Mouse (Mus musculus) spleen, adult 2 months (tissue): Measurements from ENCODE around the gene Cyp2s1. TPM values are rescaled to one million over a fixed set of nuclear protein-coding genes. Genes with fewer than 3 reads are reported as not detected.

Experiments used
- DNase-seq, 2 experiments: peaks; one replicate each; pipeline versions ENCODE4 v3.0.0 to v3.0.0-alpha.2; 2012 to 2021; ENCODE audit warnings: low spot score in 2 of 2, low read depth in 1 of 2
- H3K27ac ChIP-seq: fragments of 200-500 bp; 2 replicates; pipeline ENCODE4 v1.5.1; 2012; ENCODE audit warnings: low read length, inconsistent platforms; ENCODE audit not compliant: insufficient read depth
- H3K27me3 ChIP-seq: fragments of 200-500 bp; 2 replicates; pipeline ENCODE4 v1.6.1; 2012; ENCODE audit warnings: mild to moderate bottlenecking, moderate library complexity, low read length, inconsistent platforms; ENCODE audit not compliant: control insufficient read depth, insufficient read depth
- H3K36me3 ChIP-seq: fragments of 200-500 bp; 2 replicates; pipeline ENCODE4 v1.6.1; 2012; ENCODE audit warnings: mild to moderate bottlenecking, low read length, inconsistent platforms; ENCODE audit not compliant: control insufficient read depth, insufficient read depth
- H3K4me1 ChIP-seq: fragments of 200-500 bp; 2 replicates; pipeline ENCODE4 v1.6.1; 2011; ENCODE audit warnings: inconsistent platforms; ENCODE audit not compliant: control insufficient read depth, insufficient read depth, insufficient read length
- H3K4me3 ChIP-seq: fragments of 200-500 bp; 2 replicates; pipeline ENCODE4 v1.5.1; 2011; ENCODE audit warnings: mild to moderate bottlenecking, inconsistent platforms; ENCODE audit not compliant: insufficient read depth, insufficient read length; ENCODE audit errors: extremely low read depth
- CTCF ChIP-seq: fragments of 200-500 bp; IDR thresholded peaks from 2 replicates; pipeline ENCODE4 v1.5.1; 2011; ENCODE audit warnings: mild to moderate bottlenecking, inconsistent platforms; ENCODE audit not compliant: insufficient read depth, insufficient read length, insufficient replicate concordance; ENCODE audit errors: extremely low read depth
- POLR2A ChIP-seq: fragments of 200-500 bp; IDR thresholded peaks from 2 replicates; pipeline ENCODE4 v1.6.1; 2011; ENCODE audit warnings: low read depth, low read length, inconsistent platforms
- WGBS: fragments of 180-500 bp; shearing (Covaris S2); methylation state at CpG from one replicate; pipeline ENCODE4 v1.1.7; 2018; 5-methylcytosine and 5-hydroxymethylcytosine counted together
- polyA plus RNA-seq: library from polyadenylated mRNA; depleted of rRNA; stranded (reverse); fragments of >200 nt; gene quantifications from 2 replicates; pipeline ENCODE4 v1.2.3, GENCODE M21; 2012; rRNA removed

Gene Cyp2s1
- polyA plus RNA-seq, 1 experiment: 2.9 TPM

DNA sequence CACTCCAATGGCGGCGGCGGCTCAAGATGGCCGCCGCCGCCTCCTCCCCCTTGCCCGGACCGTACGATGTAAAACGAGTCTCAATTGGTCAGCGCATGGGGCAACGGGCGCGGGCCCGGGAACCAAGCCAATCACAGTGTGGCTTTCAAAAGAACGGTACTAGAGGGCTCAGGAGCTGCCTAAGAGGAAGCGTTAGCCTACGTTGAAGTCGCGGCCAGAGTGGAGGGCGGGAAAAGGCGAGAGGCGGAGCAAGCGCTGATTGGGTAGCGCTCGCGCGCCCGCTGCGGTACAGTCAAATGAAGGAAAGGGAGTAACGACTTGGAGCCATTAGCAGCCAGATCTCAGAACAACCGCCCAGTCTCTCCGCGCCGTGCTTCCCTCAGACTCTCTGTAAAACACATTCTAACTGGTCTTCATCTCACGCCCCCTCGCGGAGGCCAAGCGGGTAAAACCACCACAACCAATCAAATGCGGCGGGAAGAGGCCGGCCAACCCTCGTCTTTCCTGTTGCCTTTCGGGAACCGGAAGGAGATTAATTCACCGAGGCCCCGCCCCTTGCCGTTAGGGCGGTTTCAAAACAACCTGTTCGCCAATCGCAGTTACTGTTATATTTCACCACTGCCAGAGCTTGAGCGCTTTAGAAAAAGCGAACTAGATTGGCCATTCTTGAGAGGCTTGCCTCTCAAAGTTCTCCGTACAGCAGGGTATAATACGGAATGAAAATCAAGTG is 61.8 kb downstream of the Cyp2s1 start, which contains the start of gene Hnrnpul1:
Gene Hnrnpul1, minus strand, starts transcription at position 20 of the 730 bp plus-strand sequence.
- H3K4me1 ChIP-seq: peaks cover 15% of the 10 kb centered on the region; the same call in 1 of the 2 replicates
- under 1% methylated on average over 55 of the region's 55 CpGs for WGBS
- H3K4me3 ChIP-seq: peak within 1 kb of the TSS; percentile 68
- peak; percentile 97 to 99 for DNase-seq
- H3K27ac ChIP-seq: peak within 1 kb of the TSS; percentile 95
- no peaks in the 10 kb centered on the region for H3K27me3 ChIP-seq
- peaks cover 5% of the 10 kb centered on the region for H3K36me3 ChIP-seq
- TF ChIP-seq POLR2A: no peak; the same call in 1 of the 2 replicates
- no peak for TF ChIP-seq CTCF

DNA sequence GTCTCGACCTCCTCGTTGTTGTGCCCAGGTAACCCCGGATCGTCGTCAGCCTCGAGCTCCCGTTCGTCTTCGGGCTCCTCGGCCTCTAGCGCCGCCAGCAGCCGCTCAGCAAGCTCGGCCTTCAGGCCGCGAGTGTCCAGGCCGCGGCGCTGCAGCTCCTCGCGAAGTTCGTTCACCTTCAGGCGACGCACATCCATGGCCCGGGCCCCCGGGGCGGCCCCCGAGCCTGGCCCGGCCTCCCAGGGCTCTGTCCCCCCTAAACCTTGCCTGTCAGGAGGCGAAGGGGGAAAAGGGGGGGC is 62.3 kb downstream of the Cyp2s1 start:
- Histone ChIP-seq H3K4me3 (peak overlapping the region; percentile 68), H3K4me1 (peaks cover 15% of the 10 kb centered on the region; the same call in 1 of the 2 replicates), H3K27ac (peak overlapping the region; percentile 95), H3K36me3 (peaks cover 10% of the 10 kb centered on the region), H3K27me3 (no peaks in the 10 kb centered on the region)
- DNase-seq: no peak
- TF ChIP-seq POLR2A: no peak
- no peak for TF ChIP-seq CTCF
- WGBS: under 1% methylated on average over 29 of the region's 30 CpGs

DNA sequence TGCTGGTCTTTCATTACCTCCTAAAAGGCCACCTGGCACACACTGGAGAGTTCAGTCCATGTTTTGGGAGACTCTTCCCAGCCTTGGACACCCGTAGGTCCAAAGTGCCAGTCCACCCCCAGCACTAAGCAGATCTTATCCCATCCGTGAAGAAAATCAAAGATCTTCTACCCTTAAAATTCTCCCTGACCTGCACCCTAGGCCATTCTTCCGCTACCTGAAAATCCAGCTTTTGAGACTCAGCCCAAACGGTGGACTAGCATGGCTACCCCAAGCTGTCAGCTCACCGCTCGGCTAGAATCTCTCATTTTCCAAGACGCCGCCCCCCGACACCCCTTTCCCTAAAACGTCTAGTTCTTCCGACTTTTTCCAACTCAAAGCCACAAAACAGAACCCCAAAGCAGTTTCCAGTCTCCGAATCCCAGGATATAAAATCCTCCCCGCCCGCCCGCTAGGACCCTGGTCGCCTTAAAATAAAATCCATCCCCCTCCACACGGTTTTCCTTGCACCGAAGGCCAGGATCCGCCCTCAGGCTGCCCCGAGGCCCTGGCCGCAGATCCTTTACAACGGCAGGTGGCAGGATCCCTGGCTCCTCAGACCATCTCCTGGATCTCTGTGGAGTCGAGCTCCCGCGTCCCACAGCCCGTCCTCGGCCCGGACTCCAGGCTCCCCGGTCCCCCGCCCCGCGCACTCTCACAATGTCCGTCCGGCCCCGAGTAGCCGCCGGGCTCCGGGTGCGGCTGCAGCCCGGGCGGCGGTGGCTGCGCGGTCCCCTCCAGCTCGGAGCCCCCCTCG is 62.9 kb downstream of the Cyp2s1 start:
- no peaks in the 10 kb centered on the region for H3K27me3 ChIP-seq
- H3K27ac ChIP-seq: peak overlapping the region; percentile 95
- TF ChIP-seq POLR2A: no peak
- TF ChIP-seq CTCF: no peak
- H3K4me3 ChIP-seq: peak overlapping the region; percentile 68
- peak in 1 of 2 experiments; percentile 46 for DNase-seq
- H3K36me3 ChIP-seq: peaks cover 11% of the 10 kb centered on the region
- peaks cover 15% of the 10 kb centered on the region; the same call in 1 of the 2 replicates for H3K4me1 ChIP-seq
- WGBS: 1% methylated on average over 46 of the region's 46 CpGs

DNA sequence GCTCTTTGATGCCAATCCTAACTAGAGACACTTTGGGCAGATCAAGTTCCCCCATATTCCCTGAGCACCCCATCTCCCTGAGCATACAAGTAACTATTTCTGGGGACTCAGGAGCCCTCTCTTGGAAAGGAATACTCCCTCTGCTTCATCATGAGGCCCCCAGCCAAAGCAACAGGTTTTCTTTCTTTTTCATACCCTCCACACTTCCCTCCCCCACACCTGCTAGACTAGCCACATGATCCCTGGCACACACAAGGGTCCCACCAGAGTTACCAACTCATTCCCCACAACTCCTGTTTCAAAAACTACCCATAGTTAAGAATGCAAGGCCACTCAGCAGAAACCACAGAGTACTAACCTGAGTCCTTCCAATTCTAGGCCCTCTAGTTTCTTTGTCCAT is 63.6 kb downstream of the Cyp2s1 start:
- Histone ChIP-seq H3K27me3 (no peaks in the 10 kb centered on the region), H3K36me3 (peaks cover 18% of the 10 kb centered on the region), H3K4me3 (peak overlapping the region; percentile 68; the same call in 1 of the 2 replicates), H3K27ac (no peak overlapping the region), H3K4me1 (peaks cover 15% of the 10 kb centered on the region; the same call in 1 of the 2 replicates)
- no peak for DNase-seq
- TF ChIP-seq CTCF (no peak), POLR2A (no peak)

Other genes starting within 250 kb of the Cyp2s1 start
- not detected in 2 replicates for gene Erich4, start 201.0 kb downstream of the Cyp2s1 start, polyA plus RNA-seq
- gene Dmac2, start 197.5 kb downstream of the Cyp2s1 start, polyA plus RNA-seq: 74.7 and 91.3 TPM in 2 replicates
- 54.8 and 71.5 TPM in 2 replicates for gene B3gnt8, start 190.3 kb downstream of the Cyp2s1 start, polyA plus RNA-seq
- gene Bckdha, start 157.9 kb downstream of the Cyp2s1 start, polyA plus RNA-seq: 81.4 and 108 TPM in 2 replicates
- gene Exosc5, start 157.7 kb downstream of the Cyp2s1 start, polyA plus RNA-seq: 79.5 and 111 TPM in 2 replicates
- gene Tmem91, start 141.7 kb downstream of the Cyp2s1 start, polyA plus RNA-seq: 0.35 and 0.61 TPM in 2 replicates
- 72.0 and 108 TPM in 2 replicates for gene B9d2, start 136.1 kb downstream of the Cyp2s1 start, polyA plus RNA-seq
- gene Tgfb1, start 129.9 kb downstream of the Cyp2s1 start, polyA plus RNA-seq: 152 and 179 TPM in 2 replicates
- gene Ccdc97, start 97.8 kb downstream of the Cyp2s1 start, polyA plus RNA-seq: 81.5 and 93.6 TPM in 2 replicates
- 49.6 and 59.2 TPM in 2 replicates for gene Hnrnpul1, start 62.2 kb downstream of the Cyp2s1 start, polyA plus RNA-seq
- 106 and 129 TPM in 2 replicates for gene Axl, start 28.2 kb downstream of the Cyp2s1 start, polyA plus RNA-seq
- gene Cyp2b10, start 80.7 kb upstream of the Cyp2s1 start, polyA plus RNA-seq: 0.06 and 0.08 TPM in 2 replicates
- not detected in 2 replicates for gene Cyp2b13, start 244.6 kb upstream of the Cyp2s1 start, polyA plus RNA-seq